Mouse (Mus musculus) adrenal gland, adult (tissue): ENCODE results near the gene Six5.

ENCODE experiments used
- DNase-seq, 2 experiments: peaks; one replicate each; pipeline ENCODE4 v3.0.0; 2022 to 2023; ENCODE audit warnings: low spot score in 1 of 2; ENCODE audit not compliant: inconsistent age in 2 of 2

Six5 gene

GRCm38 (mm10) chr7:19095751-19096110, 1.3 kb downstream of the Six5 start:
- DNase-seq, result peak; percentile 82 to 89

- DNase-seq, result peak in 1 of 2 experiments; percentile 51
These were observed 2.1 kb downstream of the Six5 start for GRCm38 (mm10) chr7:19096421-19096976.

- DNase-seq, result peak in 1 of 2 experiments; percentile 31
These were observed 2.8 kb downstream of the Six5 start for GRCm38 (mm10) chr7:19097217-19097616.

- peak in 1 of 2 experiments; percentile 35 for DNase-seq
These were observed 3.5 kb downstream of the Six5 start for GRCm38 (mm10) chr7:19097863-19098262.

GRCm38 (mm10) chr7:19098811-19099210, 4.4 kb downstream of the Six5 start:
- DNase-seq, result no peak

- no peak for DNase-seq
These were observed 5.9 kb downstream of the Six5 start for GRCm38 (mm10) chr7:19100290-19100689.

GRCm38 (mm10) chr7:19103741-19104140, 9.3 kb downstream of the Six5 start:
- DNase-seq, result peak; percentile 48 to 78

- DNase-seq, result no peak
These were observed 10.1 kb downstream of the Six5 start for GRCm38 (mm10) chr7:19104486-19104885.

GRCm38 (mm10) chr7:19107436-19107835, 13.0 kb downstream of the Six5 start:
- DNase-seq, result peak; percentile 59 to 83

- DNase-seq, result peak in 1 of 2 experiments; percentile 60
These were observed 15.2 kb downstream of the Six5 start for GRCm38 (mm10) chr7:19109565-19109964.

GRCm38 (mm10) chr7:19118028-19118771, 23.8 kb downstream of the Six5 start, which contains the start of gene Gm4969:
TSS of gene Gm4969 (minus strand) at chr7:19118368.
- DNase-seq, result peak; percentile 76 to 79

GRCm38 (mm10) chr7:19119083-19119482, 24.7 kb downstream of the Six5 start:
- DNase-seq, result no peak

GRCm38 (mm10) chr7:19119631-19120429, 25.4 kb downstream of the Six5 start, which contains the start of gene Fbxo46:
TSS of gene Fbxo46 (plus strand) at chr7:19119859.
- peak; percentile 94 to 97 for DNase-seq

- peak in 1 of 2 experiments; percentile 70 for DNase-seq
These were observed 27.3 kb downstream of the Six5 start for GRCm38 (mm10) chr7:19121686-19122085.

- DNase-seq, result no peak
These were observed 30.3 kb downstream of the Six5 start for GRCm38 (mm10) chr7:19124713-19125112.

- DNase-seq, result no peak
These were observed 33.4 kb downstream of the Six5 start for GRCm38 (mm10) chr7:19127744-19128143.

GRCm38 (mm10) chr7:19129396-19129795, 35.0 kb downstream of the Six5 start:
- no peak for DNase-seq

GRCm38 (mm10) chr7:19130657-19131056, 36.3 kb downstream of the Six5 start:
- peak in 1 of 2 experiments; percentile 76 for DNase-seq

GRCm38 (mm10) chr7:19131324-19131848, 37.0 kb downstream of the Six5 start:
- DNase-seq, result peak; percentile 99

- peak in 1 of 2 experiments; percentile 40 for DNase-seq
These were observed 41.8 kb downstream of the Six5 start for GRCm38 (mm10) chr7:19136168-19136567.

GRCm38 (mm10) chr7:19136673-19137334, 42.4 kb downstream of the Six5 start:
- peak in 1 of 2 experiments; percentile 39 for DNase-seq
